Mouse (Mus musculus) mesoderm, embryonic 11.5 days (tissue): ENCODE results near the gene Efna5.
A peak's percentile ranks its signal among the peaks of the same experiment; 100 is the strongest.

Source experiments
- DNase-seq: peaks from one replicate; pipeline ENCODE4 v3.0.0-alpha.2; 2012; ENCODE audit warnings: low read depth, low spot score

The Efna5 gene

DNA sequence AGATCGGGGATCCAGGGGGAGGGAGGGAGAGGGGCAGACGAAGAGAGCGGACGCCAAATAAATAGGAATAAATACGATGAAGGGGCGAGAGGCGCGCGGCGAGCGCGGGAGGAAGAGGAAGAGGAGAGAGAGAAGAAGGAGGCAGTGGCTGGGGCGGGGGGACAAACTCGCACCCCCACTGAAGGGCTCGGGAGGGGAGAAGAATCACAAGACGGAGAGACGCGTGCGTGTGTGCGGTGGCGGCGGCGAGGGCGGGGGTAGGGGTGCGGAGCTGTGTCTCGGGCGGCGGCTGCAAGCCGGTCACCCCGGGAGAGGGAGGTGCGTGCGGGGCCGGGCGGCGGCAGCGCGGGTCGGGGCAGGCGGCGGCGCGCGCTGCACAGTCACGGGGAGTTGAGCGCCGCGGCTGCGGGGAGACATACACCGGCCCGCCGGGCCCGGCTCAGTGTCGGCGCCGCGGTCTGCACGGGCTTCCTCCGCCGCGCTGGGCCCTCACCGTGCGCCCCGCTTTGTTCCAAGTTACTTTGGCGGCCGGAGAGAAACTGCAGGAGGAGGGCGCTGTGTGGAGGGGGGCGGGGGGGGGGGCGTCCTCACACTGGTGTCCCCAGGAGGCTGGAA lies at the start of gene Efna5:
Efna5 (minus strand) TSS at position 142 of the 615 bp plus-strand sequence.
- no peak for DNase-seq

DNA sequence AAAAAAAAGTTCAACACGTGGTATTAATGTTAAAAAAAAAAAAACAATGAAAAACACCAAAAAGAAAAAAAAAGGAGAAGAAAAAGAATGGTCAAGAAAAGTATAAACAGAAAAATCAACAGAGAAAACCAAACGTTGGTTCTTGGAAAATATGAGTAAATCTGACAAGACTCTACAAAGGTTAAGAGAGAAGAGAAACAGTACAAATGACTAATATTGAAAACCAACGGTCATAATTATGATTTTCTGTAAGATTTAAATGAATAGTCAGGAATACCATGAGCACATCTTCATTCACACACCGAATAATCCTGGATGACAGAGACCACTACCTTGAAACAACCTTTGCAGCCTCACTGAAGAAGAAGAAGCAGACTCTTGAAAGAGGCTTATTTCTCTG lies 34.2 kb upstream of the Efna5 start:
- no peak for DNase-seq

DNA sequence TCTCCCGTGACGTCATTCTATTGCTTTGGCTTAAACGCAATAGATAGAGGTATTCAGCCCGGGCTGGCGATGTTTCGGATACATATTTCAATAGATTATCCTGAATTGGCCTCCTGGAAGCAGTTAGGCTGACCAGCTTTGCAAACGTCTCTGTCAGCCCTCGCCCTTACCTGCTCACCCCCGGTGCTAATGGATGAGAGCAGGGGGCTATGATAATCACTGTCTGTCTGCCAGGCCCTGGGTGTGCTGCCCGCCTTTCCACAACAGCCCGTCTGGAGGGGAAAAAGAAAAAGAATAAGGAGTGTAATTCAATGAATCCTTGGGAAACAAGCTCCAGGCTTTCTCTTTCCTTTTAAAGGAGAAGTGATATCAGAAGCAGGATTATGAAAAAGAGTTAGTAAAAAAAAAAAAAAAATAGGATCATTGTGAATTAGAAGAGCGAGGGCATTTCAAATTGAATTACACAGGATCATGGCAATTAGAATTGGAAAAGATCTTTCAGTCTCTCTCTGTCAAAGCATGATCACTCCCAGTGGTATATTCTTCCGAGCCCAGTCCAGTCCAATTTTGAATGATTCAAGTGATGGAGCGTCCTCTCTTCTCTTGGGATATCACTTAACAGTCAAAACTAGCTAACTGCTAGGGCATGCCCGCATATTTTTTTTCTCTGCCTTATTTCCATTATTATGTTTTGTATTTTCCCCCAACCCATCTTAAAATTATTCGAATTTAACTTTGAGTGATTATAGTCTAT lies 24.8 kb upstream of the Efna5 start:
- DNase-seq: no peak

DNA sequence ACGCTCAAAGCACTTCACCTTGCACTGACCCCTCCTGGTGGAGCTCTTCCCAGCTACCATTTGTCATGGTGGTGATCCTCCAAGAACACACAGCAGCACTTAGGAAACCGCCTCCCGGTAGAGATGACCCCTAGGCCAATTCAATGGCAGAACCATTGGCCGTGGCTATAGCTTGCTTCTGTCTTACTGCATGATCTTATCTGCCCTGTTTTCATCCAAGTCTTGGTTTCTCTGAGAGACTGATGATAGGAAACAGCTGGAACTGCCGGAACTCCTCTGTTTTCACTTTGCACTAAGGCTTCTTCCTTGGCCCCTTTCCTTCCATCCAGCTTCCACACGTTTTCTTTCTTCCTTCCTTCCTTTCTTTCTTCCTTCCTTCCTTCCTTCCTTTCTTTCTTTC lies 17.9 kb upstream of the Efna5 start:
- no peak for DNase-seq

DNA sequence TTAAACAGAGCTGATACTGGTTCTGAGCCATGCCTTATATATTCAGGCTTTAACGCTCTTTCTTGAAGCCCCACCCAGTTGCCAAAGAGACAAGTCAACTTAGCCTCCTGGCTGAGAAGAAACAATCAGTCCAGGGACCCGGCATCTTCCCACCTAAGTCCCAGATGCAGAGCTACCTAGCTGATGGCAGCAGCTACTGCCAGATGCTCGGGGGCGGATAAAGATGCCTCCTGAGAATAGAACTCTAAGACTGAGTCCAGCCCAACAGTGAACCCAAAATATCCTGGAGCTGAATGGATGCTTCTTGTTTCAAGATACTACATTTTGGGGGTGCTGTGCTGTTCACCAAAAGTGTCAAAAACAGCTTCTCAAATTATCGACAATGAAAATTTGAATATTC lies 8.9 kb upstream of the Efna5 start:
- DNase-seq: no peak

DNA sequence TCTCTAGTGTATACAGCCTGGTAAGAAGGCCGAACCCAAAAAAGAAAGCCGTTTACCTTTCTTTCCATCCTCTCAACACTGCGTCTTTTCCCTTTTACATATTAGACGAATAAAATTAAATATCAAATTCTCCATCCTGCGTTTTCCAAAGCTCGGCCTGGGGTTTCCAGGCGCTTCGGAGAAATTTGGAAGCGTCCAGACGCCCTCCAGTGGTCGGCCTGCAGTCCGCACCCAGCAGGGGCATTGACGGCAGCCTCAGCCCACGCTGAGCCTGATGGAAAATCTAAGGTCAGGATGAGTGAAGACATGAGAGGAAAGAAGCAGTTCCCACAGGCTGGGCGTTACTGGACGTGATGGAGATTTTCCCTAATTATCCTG lies 3.0 kb upstream of the Efna5 start:
- peak; percentile 91 for DNase-seq

DNA sequence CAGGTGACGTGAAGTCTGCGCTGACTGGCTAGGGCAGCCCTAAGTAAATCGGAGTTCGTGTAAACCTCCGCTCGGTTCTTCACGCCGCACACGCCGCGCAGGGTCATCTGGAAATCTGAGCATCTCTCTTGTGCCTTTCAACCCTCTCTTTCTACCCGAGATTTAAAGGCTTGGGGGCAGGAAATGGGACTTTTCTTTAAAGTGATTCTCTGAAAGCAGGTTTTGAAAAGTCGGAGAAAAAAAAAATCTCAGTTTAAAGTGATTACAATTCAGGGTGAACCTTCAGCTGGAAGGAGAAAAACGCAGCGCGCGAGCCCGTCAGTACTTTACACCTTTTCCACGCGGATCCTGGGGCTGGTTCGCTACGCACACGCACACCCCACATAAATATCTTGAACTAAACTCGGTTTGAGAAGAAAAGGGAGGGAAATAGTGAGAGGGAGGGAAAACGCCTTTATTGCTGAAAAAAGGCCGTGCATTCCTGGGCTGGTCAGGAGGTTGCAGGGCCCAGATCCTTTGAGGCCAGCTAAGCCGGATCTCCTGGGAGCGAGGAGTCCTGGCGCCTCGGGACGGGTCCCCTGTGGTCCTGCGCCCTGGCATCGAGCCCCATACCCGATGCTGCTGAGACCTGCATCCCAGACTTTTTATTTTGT lies 2.5 kb upstream of the Efna5 start:
- DNase-seq: no peak

DNA sequence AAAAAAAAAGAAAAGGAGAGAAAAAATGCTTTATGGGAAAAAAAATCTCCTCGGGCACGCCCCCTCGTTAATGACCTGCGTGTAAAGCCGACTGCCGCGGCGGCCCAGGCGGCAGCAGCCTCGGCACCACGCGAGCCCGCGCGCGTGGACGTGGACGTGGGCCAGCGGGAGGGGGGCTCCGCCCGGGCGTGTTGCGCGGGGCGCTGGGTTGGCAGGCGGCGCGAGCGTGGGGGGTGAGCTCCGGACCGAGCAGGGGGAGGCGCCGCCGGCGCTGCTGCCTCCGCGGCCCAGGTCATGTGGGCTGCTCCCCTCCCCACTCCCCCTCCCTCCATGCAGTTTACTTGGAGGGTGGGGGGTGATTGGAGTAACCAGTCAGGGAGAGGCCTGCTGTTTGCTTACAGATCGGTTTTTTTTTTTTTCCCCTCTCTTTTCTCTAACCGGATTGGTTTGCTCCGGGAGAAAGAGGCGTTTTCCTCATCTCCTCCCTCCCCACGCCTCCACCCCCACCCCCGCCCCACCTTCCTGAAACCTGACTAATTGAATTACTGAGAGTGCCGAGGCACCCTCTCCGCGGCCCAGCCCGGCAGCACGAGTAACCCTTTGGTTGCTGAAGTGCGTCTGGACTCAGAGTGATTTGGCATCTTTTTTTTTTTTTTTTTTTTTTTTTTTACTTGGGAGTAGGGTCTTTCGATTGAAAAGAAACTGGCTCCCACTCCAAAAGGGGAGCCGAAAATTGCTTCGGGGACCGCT lies 1.8 kb upstream of the Efna5 start:
- peak; percentile 96 for DNase-seq

DNA sequence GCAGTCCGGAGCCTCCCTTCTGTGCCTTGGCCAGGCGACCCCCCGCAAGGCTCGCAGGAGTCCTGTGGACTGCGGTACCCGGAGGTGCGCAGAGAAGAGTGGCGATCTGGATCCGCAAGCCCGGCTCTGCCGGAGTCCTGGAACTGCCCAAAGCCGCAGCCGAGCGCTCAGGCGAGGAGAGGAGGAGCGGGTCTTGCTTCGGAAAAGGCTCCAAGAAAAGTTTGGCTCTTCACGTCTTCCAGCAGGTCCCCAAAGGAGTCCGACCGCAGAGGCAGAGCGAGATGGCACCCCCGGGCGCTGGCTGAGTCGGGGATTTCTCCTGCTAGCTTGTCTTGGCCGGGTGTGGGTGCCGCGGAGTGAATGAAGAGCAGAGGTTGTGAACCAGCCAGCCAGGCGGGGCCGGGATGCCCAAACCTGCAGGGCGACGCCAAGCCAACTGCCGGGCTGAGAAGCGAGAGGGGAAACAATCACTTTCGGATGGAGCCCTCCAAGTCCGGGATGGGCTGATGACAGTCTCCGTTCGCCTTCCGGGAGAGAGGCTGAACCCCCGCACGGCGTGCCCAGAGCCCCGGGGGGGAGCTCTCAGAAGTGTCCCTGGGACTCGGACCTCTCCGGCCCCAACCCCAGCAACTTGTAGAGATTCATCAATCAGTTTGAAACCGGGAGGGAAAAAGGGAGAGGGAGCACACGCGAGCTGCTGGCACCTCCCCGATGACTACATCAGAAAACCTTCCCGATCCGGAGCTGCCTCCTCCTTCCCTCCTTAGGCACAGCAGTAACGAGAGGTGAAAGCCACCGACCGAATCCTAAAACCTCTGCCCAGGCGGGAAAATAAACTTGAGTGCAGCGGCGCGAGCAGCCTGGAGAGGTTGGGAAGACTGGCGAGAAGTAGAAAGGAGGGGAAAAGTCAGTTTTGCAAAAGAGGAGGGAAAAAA lies 941 bp upstream of the Efna5 start:
- peak; percentile 77 for DNase-seq

DNA sequence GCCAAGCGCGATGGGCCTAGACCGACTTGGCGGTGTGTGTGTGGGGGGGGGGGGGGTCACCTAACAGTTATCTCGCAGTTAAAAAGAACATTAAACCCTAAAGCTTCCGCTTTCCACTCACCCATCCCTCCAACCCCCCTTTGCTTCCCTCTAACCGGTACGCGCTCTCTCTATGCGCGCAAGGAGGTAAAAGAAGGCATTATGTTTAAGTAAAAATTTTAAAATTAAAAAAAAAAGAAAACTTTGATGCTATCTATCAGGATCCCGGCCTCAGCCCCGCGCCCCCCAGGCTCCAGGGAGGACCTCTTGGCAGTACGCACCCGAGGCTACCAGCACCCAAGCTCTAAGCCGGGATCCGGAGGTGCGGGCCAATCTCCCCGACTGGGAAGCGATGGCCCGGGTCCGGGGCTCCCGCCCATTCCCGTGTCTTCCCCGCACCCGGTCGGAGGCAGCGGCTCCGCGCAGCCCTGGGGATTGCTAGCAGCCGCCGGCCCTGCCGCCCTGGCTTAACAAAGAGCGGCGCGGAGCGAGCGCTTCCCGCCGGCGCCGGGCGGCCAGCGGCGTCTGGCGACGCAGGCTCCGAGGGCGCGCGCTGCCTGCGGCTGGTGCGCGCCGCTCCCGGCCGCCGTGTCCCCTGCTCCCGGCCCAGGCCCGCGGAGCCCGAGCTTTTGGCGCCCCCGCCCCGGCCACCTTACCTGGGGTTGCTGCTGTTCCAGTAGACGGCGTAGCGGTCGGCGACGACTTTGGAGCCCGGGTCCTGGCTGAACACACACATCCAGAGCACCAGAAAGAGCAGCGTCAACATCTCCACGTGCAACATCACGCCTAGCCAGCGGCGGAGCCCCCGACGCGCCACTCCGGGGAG lies 574 bp downstream of the Efna5 start:
- peak; percentile 68 for DNase-seq

DNA sequence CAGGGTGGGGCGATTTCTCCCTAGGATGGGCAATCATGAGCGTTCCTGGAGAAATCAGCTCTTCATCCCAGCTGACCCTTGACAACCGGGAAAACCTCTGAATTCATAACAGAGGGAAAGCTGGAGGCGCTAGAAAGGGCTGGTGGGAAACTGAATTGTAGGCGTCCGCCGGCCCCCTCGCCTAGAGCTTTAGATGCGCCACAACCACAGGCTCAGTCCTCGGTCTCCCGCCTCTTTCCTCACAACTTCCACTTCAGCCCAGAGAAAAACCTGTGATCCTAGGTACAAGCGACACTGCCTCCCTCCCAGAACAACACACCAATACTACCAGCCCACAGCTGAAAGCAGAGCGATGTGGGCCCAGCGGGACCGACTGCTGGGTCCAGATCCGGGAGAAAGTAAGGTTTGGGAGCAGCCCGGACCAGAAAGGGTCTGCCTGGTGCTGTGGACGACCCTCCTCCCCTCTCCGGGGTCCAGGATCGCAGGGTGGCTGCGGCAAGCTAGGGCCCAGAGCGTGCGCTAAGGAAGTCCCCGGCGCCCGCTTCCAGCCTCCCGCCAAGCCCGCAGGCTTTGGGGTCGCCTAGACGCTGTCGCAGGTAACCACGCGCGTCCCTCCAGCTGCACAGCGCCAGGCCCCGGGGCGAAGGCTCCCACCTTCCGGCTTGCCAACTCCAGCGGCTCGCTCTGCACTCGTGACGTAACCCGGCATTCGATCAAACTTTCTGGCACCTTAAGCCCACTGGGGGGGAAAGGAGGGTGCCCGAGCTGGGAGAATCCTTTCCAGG lies 1.4 kb downstream of the Efna5 start:
- DNase-seq: peak; percentile 72

DNA sequence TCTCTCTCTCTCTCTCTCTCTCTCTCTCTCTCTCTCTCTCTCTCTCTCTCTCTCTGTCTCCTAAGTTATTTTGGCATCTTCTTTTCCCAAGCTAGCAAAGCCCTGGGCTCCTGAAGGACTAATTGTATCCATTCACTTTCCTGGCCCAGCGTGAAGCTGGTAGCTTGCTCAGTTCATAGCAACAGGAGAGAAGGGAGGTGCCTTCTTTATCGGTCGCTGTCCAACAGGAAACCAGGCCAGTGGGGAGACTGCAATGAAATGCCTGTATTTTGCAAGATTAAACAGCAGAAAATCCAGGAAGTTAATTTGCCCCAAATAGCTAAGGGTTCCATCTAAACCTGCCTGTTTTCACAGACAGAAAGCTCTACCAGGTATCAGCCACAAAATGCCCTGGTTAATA lies 5.4 kb downstream of the Efna5 start:
- DNase-seq: no peak

DNA sequence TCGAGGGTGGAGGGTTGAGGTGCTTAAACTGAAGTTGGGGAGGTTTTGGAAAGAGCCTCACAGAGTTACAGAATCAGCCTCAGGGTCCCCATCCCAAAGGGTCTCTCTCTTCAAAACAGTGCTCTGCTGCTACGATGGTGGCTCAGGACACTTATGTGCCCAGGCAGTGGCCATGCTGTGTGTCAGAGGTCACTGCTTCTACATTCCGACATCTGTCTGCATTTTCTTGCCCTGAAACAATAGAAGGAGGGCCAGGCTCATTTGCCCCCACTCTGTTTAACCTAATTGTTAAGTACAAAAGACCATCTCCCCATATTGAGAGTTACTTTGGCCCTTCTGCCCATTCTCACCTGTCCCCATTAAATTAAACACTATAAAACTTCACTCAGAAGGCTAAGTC lies 9.2 kb downstream of the Efna5 start:
- DNase-seq: no peak

DNA sequence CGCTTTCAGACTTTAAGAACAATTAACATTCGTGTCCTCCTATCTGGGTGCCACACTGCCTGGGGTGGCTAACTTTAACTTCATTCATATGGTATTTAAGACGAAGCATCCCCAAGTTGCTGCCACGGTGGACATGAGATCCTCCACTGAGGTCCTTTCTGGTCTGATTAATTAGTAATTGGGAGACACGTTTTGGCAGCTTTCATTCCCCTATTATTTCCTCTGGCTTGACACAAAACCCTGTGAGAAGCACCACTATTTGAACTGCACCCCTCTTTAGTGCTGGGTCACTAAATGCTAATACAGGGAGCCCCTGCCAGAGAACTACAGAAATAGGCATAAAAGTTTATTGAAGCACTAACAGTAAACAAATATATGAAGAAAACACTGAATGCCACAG lies 9.9 kb downstream of the Efna5 start:
- no peak for DNase-seq

DNA sequence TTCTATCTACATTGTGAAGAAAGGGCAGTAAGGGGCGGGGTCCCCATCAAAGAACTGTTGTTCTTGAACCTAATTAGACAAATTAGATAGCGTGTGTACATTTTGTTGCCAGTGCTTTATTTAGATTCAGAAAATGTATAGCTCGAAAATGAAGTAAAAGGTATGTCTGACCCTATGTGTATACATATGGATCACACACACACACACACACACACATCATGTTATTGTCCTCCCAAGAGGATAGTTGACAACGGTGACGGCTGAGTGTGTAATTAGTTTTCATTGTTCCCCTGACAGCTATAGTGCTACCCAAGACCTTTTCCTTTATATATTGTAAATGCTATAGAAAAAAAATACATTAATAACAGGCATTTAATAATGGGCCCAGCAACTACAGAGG lies 10.7 kb downstream of the Efna5 start:
- no peak for DNase-seq

DNA sequence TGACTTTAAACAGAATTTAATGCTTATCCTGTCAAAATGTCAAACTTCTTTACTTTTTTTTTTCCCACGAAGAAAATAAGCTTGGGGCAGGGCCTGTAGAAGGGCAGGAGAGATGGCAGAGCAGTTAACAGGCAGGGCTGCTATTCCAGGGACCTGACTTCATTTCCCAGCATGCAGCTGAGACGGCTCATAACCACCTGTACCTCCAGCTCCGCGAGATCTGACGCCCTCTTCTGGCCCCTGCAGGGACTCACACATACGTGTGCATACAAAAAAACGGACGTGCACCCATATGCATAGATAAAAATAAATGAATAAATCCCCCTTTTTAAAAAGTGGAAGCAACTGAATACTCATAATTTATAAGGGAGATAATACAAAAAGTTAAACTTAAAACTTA lies 16.2 kb downstream of the Efna5 start:
- no peak for DNase-seq

DNA sequence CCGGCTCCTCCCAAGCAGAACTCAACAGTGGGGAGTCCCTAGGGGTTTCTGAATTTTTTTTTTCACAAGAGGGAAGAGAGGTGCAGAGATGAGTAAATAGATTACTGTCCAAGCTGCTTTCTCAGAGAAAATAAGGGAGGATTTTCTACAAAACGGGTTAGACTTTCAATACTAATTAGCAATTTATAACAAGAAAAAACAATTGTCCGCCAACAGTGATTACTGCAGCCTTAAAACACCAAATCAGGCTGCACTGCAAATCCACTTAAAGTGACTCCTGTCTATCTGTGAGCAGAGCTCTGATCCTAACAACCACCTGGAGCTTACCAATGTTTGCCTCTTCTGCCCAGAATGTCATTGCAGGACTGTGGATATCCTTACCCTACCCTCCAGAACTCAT lies 18.1 kb downstream of the Efna5 start:
- DNase-seq: no peak

DNA sequence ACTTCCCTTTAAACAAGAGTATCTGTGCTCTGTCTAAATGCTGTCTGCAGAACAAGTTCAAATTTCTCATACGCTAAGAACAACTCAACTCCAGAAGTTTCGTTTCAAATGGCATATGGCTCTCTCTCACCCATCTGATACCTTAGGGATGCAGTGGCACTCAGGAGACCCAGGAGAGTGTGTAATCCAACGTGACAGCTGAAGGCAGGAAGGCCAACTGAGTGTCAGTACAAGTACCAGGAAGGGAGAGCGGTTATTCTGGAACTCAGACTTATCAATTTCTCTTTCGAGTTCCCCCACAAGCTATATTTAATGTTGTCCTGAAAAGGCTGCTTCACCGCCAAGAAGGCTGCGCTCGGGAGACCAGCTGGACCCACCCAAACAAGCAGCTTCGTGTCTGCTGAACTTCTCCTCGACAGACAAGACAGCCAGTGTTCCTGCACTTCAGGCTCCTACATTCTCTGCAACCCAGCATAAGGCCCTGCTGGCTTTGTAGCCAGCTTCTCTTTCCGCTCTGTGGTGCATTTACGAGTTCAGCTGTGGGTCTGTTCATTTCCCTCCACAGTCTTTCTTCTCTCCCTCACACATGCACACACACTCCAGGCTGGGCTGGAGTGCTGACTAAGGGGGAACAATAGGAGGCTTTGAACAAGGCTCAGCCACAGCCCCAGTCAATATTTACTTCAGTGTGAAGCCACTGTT lies 18.7 kb downstream of the Efna5 start:
- peak; percentile 66 for DNase-seq

DNA sequence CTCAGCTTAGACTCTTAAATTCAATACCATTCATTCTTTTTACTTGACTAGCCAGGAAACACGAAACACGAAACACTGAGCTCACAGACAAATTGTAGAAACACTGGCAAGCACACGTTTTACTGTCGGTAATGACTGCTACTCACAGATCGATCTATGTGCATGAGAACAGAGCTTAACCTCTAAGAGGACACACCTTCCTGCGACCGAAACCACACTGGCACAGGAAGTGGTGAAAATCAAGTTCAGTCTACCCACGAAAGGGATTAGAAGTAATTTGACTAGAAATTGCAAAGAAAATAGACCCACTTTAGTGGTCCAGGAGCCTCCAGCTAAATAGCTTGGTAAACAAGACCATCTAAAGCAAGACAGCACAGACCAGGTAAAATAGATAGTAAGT lies 23.8 kb downstream of the Efna5 start:
- no peak for DNase-seq
